Mouse (Mus musculus): ENCODE measurements around the gene Bod1l. TPM values are rescaled to one million over a fixed set of nuclear protein-coding genes. Genes with fewer than 3 reads are reported as not detected.

Bod1l gene
- 10 to 100 TPM; 21.8 to 30.2 TPM for total RNA-seq (2021)
- long read RNA-seq, experiment 1, partial matches to known transcripts: 5 of 5 reads
- long read RNA-seq, experiment 1, other reads (novel, unspliced or antisense): 0 of 5 reads
- long read RNA-seq, experiment 2, partial matches to known transcripts: 71 of 73 reads
- long read RNA-seq, experiment 2, other reads (novel, unspliced or antisense): 2 of 73 reads

- DNase-seq (ENCODE audit: low spot score in 2 of 2): peak; percentile 97 to 98
Measured at GRCm38 (mm10) chr5:41844147-41844529, at the start of gene Bod1l. Gene Bod1l (minus strand): TSS chr5:41844315.

GRCm38 (mm10) chr5:41893351-41893750 is 49.2 kb upstream of the Bod1l start:
- no peak for DNase-seq (ENCODE audit: low spot score in 2 of 2)

DNA sequence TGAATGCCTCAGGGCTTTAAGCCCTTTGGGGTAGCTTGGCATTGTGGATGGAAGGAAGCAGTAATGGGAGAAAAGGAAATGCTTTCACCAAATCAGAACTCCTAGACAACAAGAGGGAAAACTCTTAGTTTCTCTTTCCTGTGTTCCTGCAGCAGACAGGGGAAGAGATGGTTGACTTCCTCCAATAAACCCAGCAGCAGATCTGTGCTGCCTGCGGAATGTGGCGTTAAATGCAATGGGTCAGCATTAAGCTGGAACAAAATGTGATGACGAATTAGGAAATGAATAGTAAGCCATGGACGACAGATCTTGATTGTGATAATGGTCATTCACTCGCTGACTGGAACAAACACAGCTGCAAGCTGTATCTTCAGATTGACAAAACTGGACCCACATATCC is 46.8 kb upstream of the Bod1l start:
- DNase-seq (ENCODE audit: low spot score in 2 of 2): no peak

- no peak for DNase-seq (ENCODE audit: low spot score in 2 of 2)
Measured at GRCm38 (mm10) chr5:41889245-41889849, 45.2 kb upstream of the Bod1l start.

DNA sequence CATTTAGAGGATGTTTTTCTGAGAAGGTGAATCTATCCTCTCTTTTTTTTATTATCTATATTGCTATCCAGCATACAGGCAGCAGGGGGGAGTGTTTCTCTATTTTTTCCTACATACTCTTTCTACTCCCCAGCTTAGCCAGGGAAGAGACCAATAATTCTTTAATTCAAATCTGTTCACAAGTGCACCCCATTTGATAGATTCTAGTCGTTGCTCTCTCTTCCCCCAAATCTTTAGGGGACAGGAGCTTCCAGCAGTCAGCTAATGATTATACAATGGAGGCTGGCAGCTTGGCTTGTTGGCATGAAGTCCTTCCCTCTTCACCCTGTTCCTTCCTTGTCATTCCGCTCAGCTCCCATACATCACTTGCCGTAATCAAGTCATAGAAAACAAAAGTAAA is 44.7 kb upstream of the Bod1l start:
- peak in 1 of 2 experiments; percentile 27 for DNase-seq (ENCODE audit: low spot score in 2 of 2)

GRCm38 (mm10) chr5:41887738-41888137 is 43.6 kb upstream of the Bod1l start:
- peak; percentile 70 to 71 for DNase-seq (ENCODE audit: low spot score in 2 of 2)

- peak; percentile 45 to 57 for DNase-seq (ENCODE audit: low spot score in 2 of 2)
Measured at GRCm38 (mm10) chr5:41884563-41884962, 40.4 kb upstream of the Bod1l start.

GRCm38 (mm10) chr5:41871164-41871563 is 27.0 kb upstream of the Bod1l start:
- no peak for DNase-seq (ENCODE audit: low spot score in 2 of 2)

GRCm38 (mm10) chr5:41855781-41856180 is 11.7 kb upstream of the Bod1l start:
- DNase-seq (ENCODE audit: low spot score in 2 of 2): no peak

DNA sequence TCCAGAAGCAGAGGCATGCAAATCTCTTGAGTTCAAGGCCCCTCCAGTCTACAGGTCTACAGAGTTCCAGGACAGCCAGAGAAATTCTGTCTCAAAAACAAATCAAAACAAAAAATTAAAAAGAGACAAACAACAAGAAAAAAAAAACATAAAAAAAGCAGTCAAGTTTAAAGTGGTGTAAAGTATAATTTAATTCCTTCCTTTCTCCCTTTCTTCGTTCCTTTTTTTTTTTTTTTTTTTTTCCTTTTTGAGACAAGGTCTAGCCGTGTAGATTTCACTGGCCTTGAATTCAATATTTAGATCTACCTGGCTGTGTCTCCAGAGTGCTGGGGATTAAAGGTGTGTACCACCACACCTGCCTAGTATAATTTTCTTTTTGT is 1.4 kb upstream of the Bod1l start:
- no peak for DNase-seq (ENCODE audit: low spot score in 2 of 2)

DNA sequence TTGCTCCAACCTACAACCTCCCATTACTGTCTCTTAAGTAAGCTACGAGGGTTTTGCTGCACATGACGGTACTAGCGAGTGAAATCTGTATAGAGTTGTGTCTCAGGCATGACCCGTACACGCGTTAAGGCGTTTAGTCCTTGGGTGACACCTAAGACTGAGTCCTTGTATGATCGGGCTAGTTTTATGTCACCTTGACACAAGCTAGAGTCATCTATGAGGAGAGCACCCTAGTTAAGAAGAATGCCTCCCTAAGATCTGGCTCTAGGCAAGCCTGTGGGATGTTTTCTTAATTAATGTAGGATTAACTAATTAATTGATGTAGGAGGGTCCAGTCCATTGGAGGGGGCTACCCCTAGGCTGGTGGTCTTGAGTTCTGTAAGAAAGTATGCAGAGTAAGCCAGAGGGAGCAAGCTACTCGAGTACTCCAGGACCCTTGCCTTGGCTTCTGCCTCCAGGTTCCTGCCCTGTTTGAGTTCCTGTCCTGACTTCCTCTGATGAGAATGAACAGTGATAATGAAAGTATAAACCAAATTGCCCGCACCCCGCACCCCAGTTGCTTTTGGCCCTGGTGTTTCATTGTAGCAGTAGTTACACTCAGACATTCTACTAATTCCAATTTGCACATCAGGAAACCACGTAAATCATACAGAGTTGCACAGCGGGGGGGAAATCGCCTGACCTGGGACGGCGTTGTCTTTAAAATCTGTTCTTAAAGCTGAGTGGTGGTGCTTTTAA is 874 bp upstream of the Bod1l start:
- peak in 1 of 2 experiments; percentile 29 for DNase-seq (ENCODE audit: low spot score in 2 of 2)

DNA sequence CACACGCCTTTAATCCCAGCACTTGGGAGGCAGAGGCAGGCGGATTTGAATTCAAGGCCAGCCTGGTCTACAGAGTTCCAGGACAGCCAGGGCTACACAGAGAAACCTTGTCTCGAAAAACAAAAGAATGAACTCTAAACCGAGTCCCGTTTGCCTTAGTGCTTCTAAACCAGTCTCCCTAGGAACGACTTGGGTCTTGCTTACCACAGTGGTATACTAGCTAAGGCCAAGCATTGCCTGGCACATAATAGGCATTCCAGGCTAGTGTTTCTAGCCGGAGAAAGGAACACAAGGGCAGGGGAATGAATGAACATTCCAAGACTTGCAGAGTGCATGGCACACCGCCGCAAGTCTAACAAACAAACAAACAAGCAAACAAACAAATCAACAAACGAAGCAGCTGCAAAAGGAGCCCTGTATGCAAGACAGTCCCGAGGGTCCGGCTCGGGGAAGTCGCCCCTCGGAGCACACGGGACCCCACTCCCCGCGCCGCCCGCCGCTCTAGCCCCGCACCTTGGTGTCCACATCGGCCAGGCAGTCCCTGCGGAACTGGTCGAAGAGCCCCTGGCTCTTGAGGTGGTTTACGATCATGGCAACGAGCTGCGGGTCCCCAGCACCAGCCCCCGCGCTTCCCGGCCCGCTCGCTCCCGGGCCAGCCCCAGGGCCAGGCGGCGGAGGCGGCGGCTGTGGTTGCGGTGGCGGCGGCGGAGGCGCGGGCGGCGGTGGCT is 532 bp downstream of the Bod1l start:
- no peak for DNase-seq (ENCODE audit: low spot score in 2 of 2)

DNA sequence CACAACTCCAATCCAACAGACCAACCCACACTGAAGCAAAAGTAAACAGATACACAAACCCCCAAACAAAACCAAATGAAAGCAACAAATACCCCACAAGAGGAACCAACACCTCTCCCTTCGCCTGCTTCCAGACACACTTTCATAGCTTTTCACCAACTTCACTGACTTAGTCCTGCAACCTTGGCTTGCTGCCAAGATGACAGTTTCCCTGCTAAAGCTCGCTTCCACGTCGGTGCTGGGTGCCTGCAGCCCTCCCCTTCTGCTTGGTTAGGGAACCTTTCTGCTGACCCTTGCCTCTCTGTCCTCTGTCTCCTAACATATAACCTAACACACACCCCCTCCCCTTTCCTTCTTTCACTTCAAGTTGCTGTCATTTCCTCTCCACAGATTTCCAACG is 1.4 kb downstream of the Bod1l start:
- DNase-seq (ENCODE audit: low spot score in 2 of 2): peak; percentile 43 to 56

- DNase-seq (ENCODE audit: low spot score in 2 of 2): no peak
Measured at GRCm38 (mm10) chr5:41841735-41842134, 2.4 kb downstream of the Bod1l start.

DNA sequence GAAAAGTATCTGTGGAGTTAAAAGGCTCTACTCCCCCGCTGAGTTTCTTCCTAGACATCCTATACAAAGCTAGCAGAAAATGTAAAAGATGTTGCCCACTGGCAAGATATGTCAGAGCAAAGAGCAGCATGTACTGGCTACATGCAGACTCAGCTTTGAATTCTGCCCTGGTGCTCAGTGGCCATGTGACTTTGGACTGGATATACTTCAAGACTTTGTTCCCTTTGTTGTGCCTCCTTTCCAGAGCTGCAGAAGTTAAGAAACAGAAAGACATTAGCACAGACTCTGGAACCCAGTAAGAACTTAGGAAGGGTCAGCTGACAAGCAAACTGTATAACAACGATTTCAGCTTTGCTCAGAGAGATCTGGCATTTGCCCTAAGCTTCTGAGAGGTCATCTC is 14.0 kb downstream of the Bod1l start:
- no peak for DNase-seq (ENCODE audit: low spot score in 2 of 2)

GRCm38 (mm10) chr5:41821158-41821557 is 23.0 kb downstream of the Bod1l start:
- no peak for DNase-seq (ENCODE audit: low spot score in 2 of 2)

DNA sequence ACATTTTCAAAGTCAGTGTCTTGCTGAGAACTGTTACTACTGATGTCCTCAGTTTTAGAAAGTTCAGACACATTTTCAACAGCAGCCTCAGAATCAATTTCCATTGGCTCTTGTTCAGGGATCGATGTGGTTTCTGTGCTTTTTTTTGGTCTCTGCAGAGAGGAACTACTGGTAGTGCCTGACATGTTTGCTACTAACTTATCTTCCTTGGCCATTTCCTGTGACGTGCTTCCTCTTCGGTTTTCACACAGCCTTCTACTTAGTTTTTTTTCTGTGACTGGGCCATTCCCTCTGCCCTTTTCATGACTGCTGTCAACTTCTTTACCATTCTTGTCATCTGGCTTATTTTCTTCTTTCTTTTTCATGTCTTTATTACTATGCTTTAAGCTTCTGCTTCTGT is 23.6 kb downstream of the Bod1l start:
- no peak for DNase-seq (ENCODE audit: low spot score in 2 of 2)

DNA sequence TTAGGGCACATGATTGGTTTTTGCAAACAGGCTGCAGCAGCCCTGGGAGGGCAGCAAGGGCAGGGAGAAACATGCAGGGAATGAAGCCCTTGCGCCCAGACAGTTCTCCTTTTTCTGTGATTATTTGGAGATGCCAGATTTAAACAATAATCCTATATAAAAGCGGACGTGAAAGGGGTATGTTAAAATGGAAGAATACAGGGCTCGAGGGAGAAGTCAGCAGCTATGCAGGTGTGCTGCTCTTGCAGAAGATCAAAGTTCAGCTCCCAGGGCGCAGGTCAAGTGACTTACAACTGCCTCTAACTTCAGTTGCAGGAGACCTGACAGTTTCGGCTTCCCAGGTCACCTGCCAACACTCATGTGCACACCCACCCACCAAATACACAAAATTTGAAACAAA is 31.6 kb downstream of the Bod1l start:
- no peak for DNase-seq (ENCODE audit: low spot score in 2 of 2)

DNA sequence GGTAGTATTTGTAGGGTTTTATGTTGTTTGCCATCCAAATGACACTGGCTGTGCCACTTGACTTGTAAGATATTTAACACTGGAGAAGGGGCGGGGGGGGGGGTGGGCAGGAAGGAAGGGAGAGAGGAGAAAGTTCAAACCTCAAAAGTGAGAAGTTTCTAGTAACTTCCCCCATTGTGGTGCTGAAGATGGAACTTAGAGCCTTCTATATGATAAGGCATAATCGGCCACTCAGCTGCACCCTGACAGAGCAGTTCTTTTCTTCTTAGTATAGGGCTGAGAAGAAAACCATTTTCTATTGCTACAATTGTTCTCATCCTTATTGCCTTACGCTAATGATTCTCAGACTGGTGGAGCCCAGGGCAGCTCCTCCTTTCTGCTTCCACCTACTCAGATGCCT is 32.8 kb downstream of the Bod1l start:
- no peak for DNase-seq (ENCODE audit: low spot score in 2 of 2)

GRCm38 (mm10) chr5:41807383-41807782 is 36.7 kb downstream of the Bod1l start:
- DNase-seq (ENCODE audit: low spot score in 2 of 2): no peak

- no peak for DNase-seq (ENCODE audit: low spot score in 2 of 2)
Measured at GRCm38 (mm10) chr5:41806176-41806575, 37.9 kb downstream of the Bod1l start.

GRCm38 (mm10) chr5:41805085-41805484 is 39.0 kb downstream of the Bod1l start:
- no peak for DNase-seq (ENCODE audit: low spot score in 2 of 2)

All from adrenal gland, adult 18-20 months (tissue).